Mouse (Mus musculus): ENCODE measurements around the gene Ly6g6f.

DNA sequence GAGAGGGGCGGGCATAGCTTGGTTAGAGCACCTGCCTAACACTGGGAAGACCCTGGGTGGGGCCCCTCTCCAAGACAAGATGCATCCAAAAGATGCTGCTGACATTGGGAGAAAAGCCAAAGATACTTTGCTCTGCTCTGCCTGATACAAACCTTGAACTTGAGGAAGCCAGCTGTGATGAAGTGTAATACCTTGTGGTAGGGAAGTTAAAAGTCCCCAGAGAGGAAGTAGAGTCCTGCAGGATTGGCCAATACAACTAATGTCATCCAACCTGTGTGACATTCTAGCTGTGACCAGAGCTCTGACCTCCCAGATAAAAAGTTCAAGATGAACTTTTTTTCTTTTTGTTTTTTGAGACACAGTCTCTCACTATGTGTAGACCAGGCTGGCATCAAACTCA, 39.7 kb upstream of the Ly6g6f start:
- no peak for TF ChIP-seq CTCF (IDR thresholded peaks at IDR 0.05; ENCODE audit: insufficient read depth, low read depth, low read length)
- TF ChIP-seq POLR2A (IDR thresholded peaks at IDR 0.05; ENCODE audit: insufficient read depth, low read depth, low read length) = no peak
